Mouse (Mus musculus): Measurements from ENCODE around the gene Abcc5.

The Abcc5 gene

GRCm38 (mm10) chr16:20323907-20324306 lies 102.3 kb downstream of the Abcc5 start:
- TF ChIP-seq POU5F1 (IDR thresholded peaks at IDR 0.05; ENCODE audit: borderline replicate concordance, low read length) (no peak), CTCF (conservative IDR thresholded peaks at IDR 0.05; ENCODE audit: low read length) (no peak), NANOG (IDR thresholded peaks at IDR 0.05; ENCODE audit: borderline replicate concordance, low read length) (no peak)
- Histone ChIP-seq H3K27me3 (ENCODE audit: insufficient read depth, low read length) (no peaks in the 10 kb centered on the region), H3K36me3 (ENCODE audit: insufficient read depth, low read length) (peaks cover 7% of the 10 kb centered on the region; the same call in 1 of the 2 replicates), H3K4me3 (replicated peaks; ENCODE audit: low read length) (no peak overlapping the region), H3K4me1 (replicated peaks; ENCODE audit: low read depth, low read length) (peaks cover 14% of the 10 kb centered on the region), H3K9me3 (ENCODE audit: low read length) (no peaks in the 10 kb centered on the region)

GRCm38 (mm10) chr16:20322274-20322673 lies 103.9 kb downstream of the Abcc5 start:
- H3K36me3 ChIP-seq (ENCODE audit: insufficient read depth, low read length) = no peaks in the 10 kb centered on the region
- H3K4me1 ChIP-seq (replicated peaks; ENCODE audit: low read depth, low read length) = peaks cover 14% of the 10 kb centered on the region
- no peaks in the 10 kb centered on the region for H3K27me3 ChIP-seq (ENCODE audit: insufficient read depth, low read length)
- H3K9me3 ChIP-seq (ENCODE audit: low read length) = no peaks in the 10 kb centered on the region
- no peak for TF ChIP-seq POU5F1 (IDR thresholded peaks at IDR 0.05; ENCODE audit: borderline replicate concordance, low read length)
- 0 out of 2 replicates have a peak, but pooled peaks have one; percentile 4 for TF ChIP-seq CTCF (conservative IDR thresholded peaks at IDR 0.05; ENCODE audit: low read length)
- H3K4me3 ChIP-seq (replicated peaks; ENCODE audit: low read length) = no peak overlapping the region

GRCm38 (mm10) chr16:20316770-20317169 lies 109.4 kb downstream of the Abcc5 start:
- TF ChIP-seq NANOG (IDR thresholded peaks at IDR 0.05; ENCODE audit: borderline replicate concordance, low read length) (no peak), POU5F1 (IDR thresholded peaks at IDR 0.05; ENCODE audit: borderline replicate concordance, low read length) (no peak), CTCF (conservative IDR thresholded peaks at IDR 0.05; ENCODE audit: low read length) (no peak)
- peak overlapping the region; percentile 55 for H3K4me3 ChIP-seq (replicated peaks; ENCODE audit: low read length)
- no peaks in the 10 kb centered on the region for H3K36me3 ChIP-seq (ENCODE audit: insufficient read depth, low read length)
- no peaks in the 10 kb centered on the region for H3K9me3 ChIP-seq (ENCODE audit: low read length)
- H3K4me1 ChIP-seq (replicated peaks; ENCODE audit: low read depth, low read length) = peaks cover 23% of the 10 kb centered on the region
- no peaks in the 10 kb centered on the region for H3K27me3 ChIP-seq (ENCODE audit: insufficient read depth, low read length)

- no peak for TF ChIP-seq NANOG (IDR thresholded peaks at IDR 0.05; ENCODE audit: borderline replicate concordance, low read length)
- no peak for TF ChIP-seq CTCF (conservative IDR thresholded peaks at IDR 0.05; ENCODE audit: low read length)
- TF ChIP-seq POU5F1 (IDR thresholded peaks at IDR 0.05; ENCODE audit: borderline replicate concordance, low read length) = no peak
- Histone ChIP-seq H3K9me3 (ENCODE audit: low read length) (no peaks in the 10 kb centered on the region), H3K4me1 (replicated peaks; ENCODE audit: low read depth, low read length) (peaks cover 23% of the 10 kb centered on the region), H3K4me3 (replicated peaks; ENCODE audit: low read length) (no peak overlapping the region), H3K27me3 (ENCODE audit: insufficient read depth, low read length) (no peaks in the 10 kb centered on the region), H3K36me3 (ENCODE audit: insufficient read depth, low read length) (no peaks in the 10 kb centered on the region)
These were observed 110.9 kb downstream of the Abcc5 start for GRCm38 (mm10) chr16:20315266-20315665.

- H3K9me3 ChIP-seq (ENCODE audit: low read length) = no peaks in the 10 kb centered on the region
- peaks cover 32% of the 10 kb centered on the region for H3K4me1 ChIP-seq (replicated peaks; ENCODE audit: low read depth, low read length)
- no peak overlapping the region for H3K4me3 ChIP-seq (replicated peaks; ENCODE audit: low read length)
- H3K36me3 ChIP-seq (ENCODE audit: insufficient read depth, low read length) = no peaks in the 10 kb centered on the region
- H3K27me3 ChIP-seq (ENCODE audit: insufficient read depth, low read length) = 0 out of 2 replicates have a peak, but pooled peaks cover 3% of the 10 kb centered on the region
- TF ChIP-seq CTCF (conservative IDR thresholded peaks at IDR 0.05; ENCODE audit: low read length) (no peak), NANOG (IDR thresholded peaks at IDR 0.05; ENCODE audit: borderline replicate concordance, low read length) (no peak), POU5F1 (IDR thresholded peaks at IDR 0.05; ENCODE audit: borderline replicate concordance, low read length) (no peak)
These were observed 113.9 kb downstream of the Abcc5 start for GRCm38 (mm10) chr16:20312272-20312671.

- no peak for TF ChIP-seq POU5F1 (IDR thresholded peaks at IDR 0.05; ENCODE audit: borderline replicate concordance, low read length)
- peak; percentile 78 for TF ChIP-seq CTCF (conservative IDR thresholded peaks at IDR 0.05; ENCODE audit: low read length)
- no peak for TF ChIP-seq NANOG (IDR thresholded peaks at IDR 0.05; ENCODE audit: borderline replicate concordance, low read length)
- H3K9me3 ChIP-seq (ENCODE audit: low read length) = no peaks in the 10 kb centered on the region
These were observed 124.2 kb downstream of the Abcc5 start, which contains the start of gene Parl for GRCm38 (mm10) chr16:20301770-20302649. Parl (minus strand) TSS chr16:20302387.

GRCm38 (mm10) chr16:20300076-20300475 lies 126.1 kb downstream of the Abcc5 start:
- TF ChIP-seq NANOG (IDR thresholded peaks at IDR 0.05; ENCODE audit: borderline replicate concordance, low read length) (no peak), CTCF (conservative IDR thresholded peaks at IDR 0.05; ENCODE audit: low read length) (no peak), POU5F1 (IDR thresholded peaks at IDR 0.05; ENCODE audit: borderline replicate concordance, low read length) (no peak)
- H3K4me3 ChIP-seq (replicated peaks; ENCODE audit: low read length) = peak overlapping the region; percentile 96; the same call in 1 of the 2 replicates
- H3K9me3 ChIP-seq (ENCODE audit: low read length) = no peaks in the 10 kb centered on the region
- H3K4me1 ChIP-seq (replicated peaks; ENCODE audit: low read depth, low read length) = peaks cover 49% of the 10 kb centered on the region
- H3K27me3 ChIP-seq (ENCODE audit: insufficient read depth, low read length) = no peaks in the 10 kb centered on the region
- H3K36me3 ChIP-seq (ENCODE audit: insufficient read depth, low read length) = peaks cover 57% of the 10 kb centered on the region

More at GRCm38 (mm10) chr16:20301770-20302649, 124.2 kb downstream of the Abcc5 start, which contains the start of gene Parl:
- Histone ChIP-seq H3K4me1 (replicated peaks; ENCODE audit: low read depth, low read length) (peaks cover 54% of the 10 kb centered on the region), H3K4me3 (replicated peaks; ENCODE audit: low read length) (peak within 1 kb of the TSS; percentile 96), H3K27me3 (ENCODE audit: insufficient read depth, low read length) (no peaks in the 10 kb centered on the region), H3K36me3 (ENCODE audit: insufficient read depth, low read length) (peaks cover 37% of the 10 kb centered on the region)

All from E14TG2a.4 (cell line).